Mouse (Mus musculus) thymus, postnatal 25 days (tissue): ENCODE measurements around the gene Hist4h4.

Experiments
- DNase-seq: peaks from one replicate; pipeline ENCODE4 v3.0.0; 2022

The Hist4h4 gene

DNA sequence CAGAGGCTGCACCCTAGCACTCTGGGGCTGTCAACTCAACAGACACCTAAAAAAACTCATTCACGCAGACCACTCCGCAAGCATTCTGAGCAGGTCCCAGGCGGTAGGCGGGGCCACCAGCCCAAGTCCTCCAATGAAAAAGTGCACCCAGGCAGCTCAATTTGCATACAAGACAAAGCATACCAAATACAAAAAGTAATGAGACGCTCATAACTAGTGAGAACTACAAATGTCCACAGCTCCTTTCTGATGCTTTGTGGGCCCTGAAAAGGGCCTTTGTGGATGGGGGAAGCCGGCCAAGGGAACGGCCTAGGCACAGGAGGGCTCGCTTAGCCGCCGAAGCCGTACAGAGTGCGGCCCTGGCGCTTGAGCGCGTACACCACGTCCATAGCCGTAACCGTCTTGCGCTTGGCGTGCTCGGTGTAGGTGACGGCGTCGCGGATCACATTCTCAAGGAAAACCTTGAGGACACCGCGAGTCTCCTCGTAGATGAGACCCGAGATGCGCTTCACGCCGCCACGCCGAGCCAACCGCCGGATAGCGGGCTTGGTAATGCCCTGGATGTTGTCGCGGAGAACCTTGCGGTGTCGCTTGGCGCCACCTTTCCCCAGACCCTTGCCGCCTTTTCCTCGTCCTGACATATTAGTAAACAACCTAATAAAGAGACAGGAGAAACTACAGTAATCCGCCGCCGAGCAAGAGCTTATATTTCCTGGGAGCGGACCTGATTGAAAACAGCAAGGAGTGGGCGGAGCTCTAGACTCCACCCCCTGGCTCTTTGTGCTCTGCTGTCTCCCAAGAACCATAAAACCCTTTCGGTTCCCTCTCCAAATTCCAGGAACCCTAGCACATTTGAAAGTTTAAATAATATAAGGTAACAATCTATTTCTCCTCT lies at the start of gene Hist4h4:
Gene Hist4h4, minus strand, starts transcription at position 677 of the 895 bp plus-strand sequence.
- peak; percentile 98 for DNase-seq

DNA sequence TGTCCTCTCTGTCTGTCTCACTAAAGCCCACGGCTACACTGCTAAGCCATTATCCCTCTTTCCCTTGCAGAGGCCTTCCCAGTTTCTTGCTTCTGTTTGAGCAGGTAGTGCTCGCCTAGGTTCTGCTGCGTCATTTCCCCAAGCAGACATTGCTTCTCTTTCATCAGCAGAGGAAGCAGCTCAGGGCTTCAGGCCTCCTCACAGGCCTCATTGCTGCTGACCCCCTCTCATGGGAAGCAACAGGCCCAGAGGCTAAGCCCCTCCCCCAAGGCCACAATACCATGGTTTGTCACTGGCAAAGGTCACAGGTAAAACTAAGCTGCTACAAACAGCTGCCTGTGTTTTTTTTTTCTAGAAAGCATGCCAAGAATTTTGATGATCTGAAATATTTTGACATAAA lies 48.5 kb upstream of the Hist4h4 start:
- DNase-seq, result peak; percentile 44

DNA sequence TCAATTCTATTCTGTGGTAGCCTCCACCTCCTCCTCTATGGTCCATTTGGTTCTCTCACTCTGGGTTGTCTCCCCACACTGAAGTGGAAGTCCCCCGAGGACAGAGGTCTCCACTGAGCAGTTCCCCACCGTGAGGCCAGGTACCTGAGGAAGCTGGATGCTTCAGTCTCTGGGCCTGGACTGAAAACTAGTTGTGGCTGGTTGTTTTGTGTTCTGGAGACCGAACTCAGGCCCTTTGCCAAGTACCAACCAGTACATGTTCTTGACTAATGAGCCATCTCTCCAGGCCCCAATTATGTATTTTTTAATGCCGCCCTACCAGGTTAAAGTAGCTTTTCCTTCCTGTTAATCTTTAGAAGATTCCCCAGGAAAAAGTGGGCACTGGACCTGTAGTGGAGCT lies 48.1 kb upstream of the Hist4h4 start:
- DNase-seq, result no peak

DNA sequence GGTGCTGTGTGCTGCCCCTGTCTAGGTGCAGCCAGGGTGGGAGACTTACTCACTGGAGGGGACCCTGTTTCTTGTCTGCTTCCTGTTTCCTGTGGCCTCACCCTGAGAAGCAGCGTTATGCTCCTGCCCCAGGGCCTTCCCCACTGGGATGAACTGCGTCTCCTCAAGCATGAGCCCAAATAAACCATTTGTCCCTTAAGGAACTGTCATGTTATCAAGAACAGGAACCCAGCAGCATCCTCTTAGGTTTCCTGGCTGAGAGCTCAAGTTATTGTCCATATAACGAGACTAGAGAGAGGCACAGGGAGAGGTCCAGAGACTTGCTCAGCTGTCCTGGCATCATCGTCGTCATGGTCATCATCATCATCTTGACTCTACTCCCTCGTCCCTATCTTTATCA lies 46.1 kb upstream of the Hist4h4 start:
- no peak for DNase-seq

DNA sequence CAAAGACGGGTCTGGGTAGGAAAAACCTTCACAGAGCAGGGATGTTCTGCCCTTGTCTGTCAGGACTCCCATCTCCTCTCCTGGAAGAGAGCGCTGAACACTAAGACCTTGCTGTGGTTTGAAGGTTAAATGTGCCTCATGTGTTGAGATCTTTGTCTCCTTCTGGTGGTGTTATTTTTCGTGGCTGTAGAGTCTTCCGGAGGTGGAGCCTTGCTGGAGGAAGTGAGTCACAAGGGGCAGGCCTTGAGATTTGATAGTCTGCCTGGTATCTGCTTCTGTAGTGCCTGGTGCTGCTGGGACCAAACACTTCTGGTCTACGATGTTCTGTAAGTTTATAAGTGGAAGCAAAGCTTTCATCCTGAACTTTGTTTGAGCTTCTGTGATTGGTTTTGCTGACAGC lies 44.8 kb upstream of the Hist4h4 start:
- no peak for DNase-seq

DNA sequence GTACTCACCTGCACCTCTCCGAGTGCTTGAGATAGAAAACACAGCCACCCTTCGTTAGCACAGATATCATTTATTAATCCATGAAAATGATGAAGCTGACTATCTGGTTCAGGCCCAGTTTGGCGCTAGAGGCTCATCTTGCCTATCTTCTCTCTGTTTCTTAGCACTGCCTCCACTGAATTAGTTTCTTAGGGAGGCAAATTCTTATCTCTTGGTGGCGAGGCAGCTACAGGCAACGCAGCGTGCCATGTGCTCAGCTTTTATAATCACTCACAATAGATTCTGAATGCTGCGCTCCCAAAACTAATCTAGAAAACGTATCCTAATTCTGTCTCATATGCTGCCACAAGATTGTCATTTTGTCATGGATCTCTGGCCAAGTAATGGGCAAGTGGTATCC lies 44.2 kb upstream of the Hist4h4 start:
- DNase-seq, result no peak

DNA sequence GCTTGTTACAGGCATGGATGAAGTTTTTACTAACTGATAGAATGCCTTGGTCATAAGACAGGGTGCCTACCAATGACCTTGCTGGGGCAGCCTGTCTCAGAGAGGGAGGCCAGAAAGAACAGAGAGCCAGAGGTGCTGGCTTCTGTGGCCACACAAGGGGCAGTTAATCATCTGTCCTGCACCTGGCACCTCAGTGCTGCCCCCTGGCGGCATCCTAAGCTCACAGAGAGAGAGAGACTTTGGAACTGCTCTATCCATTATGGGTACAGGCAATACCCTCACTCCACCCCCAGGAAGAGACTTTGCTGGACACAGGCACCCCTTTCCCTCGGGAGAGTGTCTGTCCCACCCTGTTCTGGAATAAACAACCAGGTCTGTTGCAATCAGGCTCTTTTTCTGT lies 43.6 kb upstream of the Hist4h4 start:
- peak; percentile 64 for DNase-seq

DNA sequence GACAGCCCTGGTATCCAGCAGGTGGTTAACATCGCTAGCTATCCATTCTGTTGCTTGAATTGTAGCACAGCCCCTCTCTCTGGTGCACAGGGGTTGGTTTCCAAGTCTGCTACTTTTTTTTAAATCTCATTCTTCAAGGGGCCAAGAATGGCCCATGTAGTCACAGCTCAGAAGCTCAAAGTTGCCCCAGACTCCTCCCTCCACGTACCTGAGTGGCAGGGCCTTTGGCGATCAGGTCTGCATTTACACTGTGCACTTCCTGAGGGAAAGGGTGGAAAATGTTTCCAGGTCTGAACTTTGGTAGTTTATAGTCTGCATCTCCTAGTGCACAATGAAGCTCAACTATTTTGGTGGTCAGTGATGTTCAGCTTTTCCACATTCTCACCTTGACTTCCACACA lies 43.1 kb upstream of the Hist4h4 start:
- no peak for DNase-seq

DNA sequence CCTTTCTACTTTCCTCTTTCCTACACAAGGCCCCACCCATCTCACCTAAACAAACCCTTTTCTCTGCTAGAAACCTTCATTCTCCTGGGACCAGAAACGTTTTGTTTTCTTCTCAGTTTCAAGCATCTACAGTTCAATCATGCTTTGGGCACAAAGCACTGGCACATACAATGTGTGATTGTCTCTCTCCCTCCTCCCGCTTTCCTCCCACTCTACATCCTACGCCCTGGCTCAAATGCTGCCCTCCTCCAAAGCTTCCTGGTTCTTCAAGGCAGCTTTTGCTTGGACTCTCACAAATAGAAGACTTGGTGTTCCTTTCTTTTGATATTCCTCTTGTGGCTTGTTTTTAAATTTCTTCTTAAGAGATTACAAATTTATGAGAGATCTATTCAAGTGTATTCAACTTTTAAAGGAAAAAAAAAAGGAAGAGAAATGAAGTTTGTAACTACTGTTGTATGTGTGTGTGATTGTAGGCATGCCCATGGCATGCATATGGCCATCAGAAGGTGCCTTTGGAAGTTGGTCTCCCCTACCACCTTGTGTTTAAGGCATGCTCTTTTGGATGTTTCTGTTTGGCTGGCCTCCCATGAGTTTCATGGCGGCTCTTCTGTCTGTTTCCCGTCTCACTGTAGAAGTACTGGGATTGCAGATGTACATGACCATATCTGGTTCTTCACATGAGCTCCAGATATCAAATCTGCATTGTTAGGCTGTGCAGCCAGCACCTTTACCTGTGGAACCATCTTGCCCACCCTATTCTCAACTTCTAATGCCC lies 41.7 kb upstream of the Hist4h4 start:
- no peak for DNase-seq

DNA sequence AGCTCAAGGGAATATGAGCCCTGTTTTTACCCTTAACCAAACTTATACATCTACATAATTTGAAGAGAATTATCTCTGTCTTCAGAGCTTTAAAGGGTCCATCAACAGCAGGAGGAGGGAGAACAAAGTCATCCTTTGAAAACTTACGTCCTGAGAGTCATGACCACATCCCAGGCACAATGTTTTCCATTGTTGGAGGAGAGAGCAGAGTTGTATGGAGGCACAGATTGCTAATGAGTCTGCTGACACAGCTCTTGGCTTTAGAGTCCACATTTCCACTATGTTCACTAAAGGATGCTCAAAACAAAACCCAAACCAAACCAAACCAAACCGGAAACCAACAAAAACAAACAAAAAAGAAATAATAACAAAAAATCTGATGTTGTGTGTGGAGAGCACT lies 40.7 kb upstream of the Hist4h4 start:
- DNase-seq, result no peak

DNA sequence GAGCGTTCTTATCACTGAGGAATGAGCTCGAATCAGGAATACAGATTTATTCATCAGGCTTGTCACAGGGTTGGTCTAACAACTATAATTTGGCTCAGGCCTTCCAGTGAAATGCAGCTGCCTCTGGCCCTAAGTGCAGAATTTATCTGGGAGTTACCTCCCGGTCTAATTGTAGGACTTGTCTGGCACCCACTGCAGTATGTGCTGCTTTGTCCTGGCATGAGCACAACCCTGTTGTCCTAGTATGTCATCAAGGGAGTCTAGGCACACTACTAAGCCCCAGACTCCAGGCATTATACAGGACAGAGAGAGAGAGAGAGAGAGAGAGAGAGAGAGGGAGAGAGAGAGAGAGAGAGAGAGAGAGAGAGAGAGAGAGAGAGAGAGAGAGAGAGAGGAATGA lies 33.1 kb upstream of the Hist4h4 start:
- no peak for DNase-seq

DNA sequence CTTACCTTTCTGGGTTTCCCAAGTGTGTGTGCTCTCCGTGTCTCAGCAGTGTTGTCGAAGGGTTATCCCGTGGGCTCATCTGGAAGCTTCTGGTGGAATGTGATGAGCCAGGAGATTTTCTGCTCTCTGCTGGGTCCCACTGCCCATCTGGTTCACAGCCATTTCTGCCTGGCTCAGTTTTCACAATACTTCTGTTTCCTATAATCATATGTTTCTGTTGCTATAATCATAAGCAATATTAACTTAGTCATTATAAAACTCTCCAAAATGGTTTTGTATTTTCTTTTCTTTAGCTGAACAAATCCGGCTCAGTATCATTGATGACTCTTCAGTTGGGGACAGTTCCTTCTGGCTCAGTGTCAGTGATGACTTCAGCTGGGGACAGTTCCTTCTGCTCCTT lies 31.1 kb upstream of the Hist4h4 start, which contains the start of gene Smco3:
Gene Smco3, minus strand, starts transcription at position 101 of the 400 bp plus-strand sequence.
- DNase-seq, result no peak

DNA sequence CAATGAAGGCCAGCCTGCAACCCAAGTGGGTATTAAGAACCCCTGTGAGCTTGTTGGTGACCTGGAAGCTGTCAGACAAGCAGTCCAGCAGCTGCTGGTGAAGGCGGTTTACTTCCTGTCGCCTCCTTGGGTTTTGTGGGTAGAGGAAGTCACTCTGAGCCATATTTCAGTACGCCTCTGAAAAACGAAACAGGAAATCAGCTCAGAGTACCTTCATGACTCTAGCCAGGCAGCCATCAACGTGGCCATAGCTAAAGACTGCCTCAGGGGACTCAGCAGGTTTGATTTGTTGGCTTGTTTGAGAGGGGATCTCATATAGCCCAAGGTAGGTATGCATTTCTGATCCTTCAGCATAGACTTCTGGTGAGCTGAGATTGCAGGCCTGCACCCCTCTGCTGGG lies 27.5 kb upstream of the Hist4h4 start:
- peak; percentile 49 for DNase-seq

DNA sequence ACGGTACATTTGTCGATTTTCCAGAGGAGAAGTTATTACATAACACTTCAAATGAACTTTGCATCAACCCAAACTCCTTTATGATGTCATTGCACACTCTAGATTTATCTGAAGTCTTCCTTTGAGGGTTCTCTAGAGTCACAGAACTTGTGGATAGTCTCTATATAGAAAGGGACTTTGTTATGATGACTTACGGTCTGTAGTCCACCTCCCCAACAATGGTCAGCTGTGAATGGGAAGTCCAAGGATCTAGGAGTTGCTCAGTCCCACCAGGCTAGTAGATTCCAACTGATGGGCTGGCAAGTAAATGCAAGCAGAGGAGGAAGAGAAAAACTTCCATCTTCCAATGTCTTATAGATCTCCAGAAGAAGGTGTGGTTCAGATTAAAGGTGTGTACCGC lies 24.5 kb upstream of the Hist4h4 start:
- DNase-seq, result no peak

DNA sequence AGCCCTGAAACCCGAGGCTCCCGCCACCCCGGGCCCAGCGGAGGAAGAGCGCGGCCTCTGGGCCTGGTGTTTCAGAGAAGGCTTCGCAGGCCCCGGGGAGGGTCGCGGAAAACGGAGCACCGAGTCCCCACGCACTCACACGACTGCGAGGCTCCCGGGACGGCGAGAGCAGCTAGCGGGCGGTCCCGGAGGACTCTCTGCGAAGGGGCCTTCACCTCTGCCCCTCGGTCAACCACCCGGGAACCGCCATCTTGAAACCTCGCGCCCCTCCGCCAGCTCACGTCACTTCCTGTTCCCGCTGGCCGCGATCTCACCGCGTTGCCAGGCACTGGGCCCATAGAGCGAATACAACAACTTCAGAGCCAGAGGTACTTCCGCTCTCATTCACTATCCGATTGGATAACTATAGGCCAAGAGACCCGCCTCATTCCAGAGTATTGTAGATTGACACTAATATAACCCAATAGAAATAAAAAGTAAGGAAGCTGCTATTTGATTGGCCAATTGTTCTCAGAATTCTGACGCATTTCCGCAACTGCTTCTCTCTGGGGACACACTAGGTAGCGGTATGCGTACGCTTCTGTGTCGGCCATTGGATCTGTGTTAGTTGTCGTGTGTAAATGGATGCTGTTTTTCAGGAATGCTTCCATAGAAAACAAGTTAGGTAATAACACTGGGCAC lies 23.8 kb upstream of the Hist4h4 start, which contains the start of gene Wbp11:
Gene Wbp11, minus strand, starts transcription at position 353 of the 681 bp plus-strand sequence.
- DNase-seq, result peak; percentile 93

DNA sequence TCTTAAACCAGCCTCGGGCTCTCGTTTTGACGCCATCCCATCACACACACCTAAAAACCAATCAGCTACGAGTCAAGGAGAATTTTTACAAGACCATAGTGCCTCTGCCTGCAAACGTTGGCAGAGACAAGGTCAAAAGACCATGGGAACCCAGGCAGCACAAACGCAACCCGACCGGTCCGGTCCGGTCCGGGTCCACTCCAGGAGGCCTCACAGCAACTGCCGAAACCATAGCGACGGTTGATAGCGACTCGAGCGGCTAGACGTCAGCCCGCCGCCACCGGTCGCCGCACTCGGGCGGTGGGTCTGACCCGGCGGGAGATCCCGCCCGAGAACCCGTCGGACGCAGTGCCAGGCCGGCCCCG lies 23.3 kb upstream of the Hist4h4 start, which contains the start of gene BC049715:
Gene BC049715, plus strand, starts transcription at position 111 of the 365 bp plus-strand sequence.
- no peak for DNase-seq

DNA sequence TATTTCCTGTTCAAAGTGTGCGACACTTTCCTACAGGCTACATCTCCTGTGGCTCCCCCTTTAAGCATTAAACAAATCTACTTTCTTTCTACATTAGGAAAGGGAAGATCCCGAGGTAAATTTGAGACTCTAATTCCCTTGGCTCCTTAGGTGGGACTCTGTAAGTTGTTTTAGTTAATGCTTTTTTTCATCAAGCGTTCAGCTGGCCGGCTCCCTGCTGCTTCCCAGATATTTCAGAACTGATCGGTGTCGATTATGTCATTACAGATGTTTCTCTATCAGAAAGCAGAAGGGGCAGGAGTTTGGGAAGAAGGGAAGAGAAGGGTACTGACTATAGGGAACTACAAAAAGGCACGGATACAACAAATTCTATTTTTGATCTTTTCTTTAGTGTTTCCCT lies 22.9 kb upstream of the Hist4h4 start:
- no peak for DNase-seq

DNA sequence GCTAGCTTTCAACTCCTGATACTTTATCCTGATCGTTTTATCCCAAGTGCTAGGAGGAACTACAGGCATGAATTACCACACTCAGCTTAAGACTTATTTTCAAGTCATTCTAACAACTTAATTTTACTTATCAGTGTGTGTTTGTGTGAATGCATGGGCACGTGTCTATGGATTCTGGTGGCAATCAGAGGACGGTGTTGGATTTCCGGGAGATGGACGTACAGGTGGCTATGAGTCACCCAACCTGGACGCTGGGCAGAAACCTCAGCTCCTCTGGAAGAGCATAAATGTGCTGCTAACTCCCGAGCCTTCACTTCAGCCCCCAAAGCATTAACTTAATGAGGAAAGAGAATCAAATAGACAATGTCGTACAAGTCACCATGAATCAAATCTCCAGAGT lies 20.8 kb upstream of the Hist4h4 start:
- DNase-seq, result no peak

DNA sequence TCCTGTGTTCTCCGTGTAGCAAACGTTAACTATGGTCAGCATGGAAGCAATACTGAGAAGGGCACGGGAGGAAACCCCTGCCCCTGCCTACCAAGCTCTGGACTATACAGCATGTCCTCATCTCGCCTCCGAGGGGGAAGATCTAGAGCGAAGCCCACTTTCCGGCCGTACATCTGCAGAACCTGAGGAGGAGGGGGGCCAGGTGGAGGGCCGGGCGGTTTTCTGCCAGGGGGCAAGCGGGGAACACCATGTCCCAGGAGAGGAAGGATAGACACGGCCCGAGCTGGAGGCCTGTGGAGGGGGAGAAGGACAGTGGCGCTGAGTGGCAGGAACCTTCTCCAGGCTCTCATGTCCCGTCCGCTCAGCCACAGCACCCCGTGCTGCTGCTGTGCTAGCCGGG lies 16.9 kb upstream of the Hist4h4 start:
- no peak for DNase-seq

DNA sequence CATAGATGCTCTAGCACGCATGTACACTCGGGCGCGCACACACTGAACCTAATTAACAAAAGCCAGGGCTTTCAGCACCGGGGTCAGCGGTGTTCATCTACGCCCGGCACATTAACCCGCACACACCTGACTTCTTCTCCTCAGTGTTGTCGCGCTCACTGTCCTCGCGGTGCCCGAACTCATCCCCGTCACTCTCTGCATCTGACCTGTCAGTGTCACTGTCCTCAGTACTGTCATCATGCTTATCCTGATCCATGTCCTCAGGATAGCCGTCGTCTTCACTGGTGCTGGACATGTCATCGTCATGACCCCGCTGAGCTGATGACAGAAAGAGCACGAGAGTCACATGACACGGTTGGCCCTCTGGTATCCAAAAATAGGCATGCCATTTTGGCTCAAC lies 16.2 kb upstream of the Hist4h4 start:
- no peak for DNase-seq

DNA sequence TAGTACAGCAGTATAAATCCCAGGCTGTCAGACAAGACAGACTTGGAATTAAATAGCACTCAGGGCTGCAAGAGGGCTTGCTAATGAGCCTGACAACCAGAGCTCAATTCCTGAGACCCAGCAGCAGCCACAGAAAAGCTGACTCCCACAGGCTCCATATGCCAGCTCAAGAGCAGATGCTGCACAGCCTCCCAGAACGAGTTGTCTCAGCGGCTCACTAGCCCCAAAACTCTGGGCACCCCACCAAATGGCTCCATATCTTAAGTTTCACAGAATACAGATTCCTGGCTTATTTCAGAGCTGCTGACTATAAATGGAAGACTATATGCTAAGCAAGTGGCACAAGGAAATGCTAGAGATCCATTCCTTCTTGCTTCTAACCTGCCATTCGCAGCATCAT lies 13.3 kb upstream of the Hist4h4 start:
- DNase-seq, result no peak

DNA sequence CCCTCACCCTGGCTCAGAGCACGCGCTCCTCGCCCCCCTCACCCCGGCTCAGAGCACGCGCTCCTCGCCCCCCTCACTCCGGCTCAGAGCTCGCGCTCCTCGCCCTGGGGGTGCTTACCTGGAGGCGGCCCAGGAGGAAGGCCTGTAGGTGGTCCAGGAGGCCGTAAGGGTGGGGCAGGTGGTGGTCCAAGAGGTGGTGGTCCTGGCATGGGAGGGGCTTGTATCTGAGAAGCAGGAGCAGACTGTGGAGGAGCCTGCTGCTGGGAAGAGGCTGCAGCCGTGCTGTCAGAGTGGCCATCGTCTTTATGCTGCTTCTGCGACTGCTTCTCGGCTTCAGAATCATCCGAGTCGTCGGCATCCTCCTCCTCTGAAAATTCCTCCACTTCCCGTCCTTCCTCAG lies 12.6 kb upstream of the Hist4h4 start:
- no peak for DNase-seq

DNA sequence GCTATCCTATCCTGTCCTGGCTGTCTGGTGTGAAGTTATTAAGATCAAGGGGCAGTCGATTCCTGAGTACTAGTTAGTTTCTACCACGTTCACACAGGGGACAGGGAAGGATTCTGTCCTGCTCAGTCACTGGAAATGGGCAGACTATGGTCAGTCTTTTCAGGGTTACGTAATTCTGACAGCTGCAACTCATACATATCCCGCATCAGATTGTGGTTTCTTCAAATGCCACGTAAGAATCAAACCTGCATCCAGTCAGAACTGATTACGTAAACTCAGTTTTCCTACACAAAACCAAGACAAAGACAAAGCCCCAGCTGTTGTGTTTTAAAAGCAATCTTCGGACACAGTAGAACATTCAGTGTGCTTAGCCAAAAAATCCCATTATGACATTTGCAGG lies 11.2 kb upstream of the Hist4h4 start:
- DNase-seq, result no peak
